Mouse (Mus musculus) B cell, adult (primary cell): ENCODE results near the gene 1700013F07Rik. TPM values are rescaled to one million over a fixed set of nuclear protein-coding genes. Genes with fewer than 3 reads are reported as not detected.

Source experiments
- total RNA-seq: library from RNA; stranded (reverse); gene quantifications from 4 replicates; pipeline ENCODE4 v1.2.4, GENCODE M21; 2023; ENCODE audit not compliant: inconsistent age

The 1700013F07Rik gene
- not detected in 4 replicates for total RNA-seq

GRCm38 (mm10) chr3:108533951-108534350, at the start of gene 1700013F07Rik:
TSS of gene 1700013F07Rik (plus strand) at chr3:108534150.

GRCm38 (mm10) chr3:108536517-108537260, 2.7 kb downstream of the 1700013F07Rik start, which contains the start of gene 5330417C22Rik:
TSS of gene 5330417C22Rik (minus strand) at chr3:108536536.

GRCm38 (mm10) chr3:108562133-108562730, 28.3 kb downstream of the 1700013F07Rik start, which contains the start of gene Tmem167b:
TSS of gene Tmem167b (minus strand) at chr3:108562466.

GRCm38 (mm10) chr3:108571443-108572294, 37.7 kb downstream of the 1700013F07Rik start, which contains the start of gene Taf13:
TSS of gene Taf13 (plus strand) at chr3:108571698.

GRCm38 (mm10) chr3:108590786-108591529, 57.0 kb downstream of the 1700013F07Rik start, which contains the start of gene Wdr47:
TSS of gene Wdr47 (plus strand) at chr3:108591279.

Other genes with a start within 250 kb of the 1700013F07Rik start
- gene Mybphl, start 169.2 kb upstream of the 1700013F07Rik start, total RNA-seq: not detected in 4 replicates
- gene Psrc1, start 150.3 kb upstream of the 1700013F07Rik start, total RNA-seq: 0.74 to 1.4 TPM (median 1.0 TPM) in 4 replicates
- 3.3 to 6.2 TPM (median 4.9 TPM) in 4 replicates for gene Celsr2, start 118.6 kb upstream of the 1700013F07Rik start, total RNA-seq
- gene Sars, start 88.9 kb upstream of the 1700013F07Rik start, total RNA-seq: 118 to 128 TPM (median 127 TPM) in 4 replicates
- gene 5330417C22Rik, start 2.4 kb downstream of the 1700013F07Rik start, total RNA-seq: 0.16 TPM in 1 of 4 replicates, not detected in the others
- 41.7 to 42.7 TPM (median 42.1 TPM) in 4 replicates for gene Tmem167b, start 28.3 kb downstream of the 1700013F07Rik start, total RNA-seq
- gene Taf13, start 37.5 kb downstream of the 1700013F07Rik start, total RNA-seq: 30.3 to 40.4 TPM (median 31.9 TPM) in 4 replicates
- gene Wdr47, start 57.1 kb downstream of the 1700013F07Rik start, total RNA-seq: 16.9 to 29.3 TPM (median 24.5 TPM) in 4 replicates
- gene Clcc1, start 119.8 kb downstream of the 1700013F07Rik start, total RNA-seq: 31.9 to 37.1 TPM (median 34.7 TPM) in 4 replicates
- 0.27 to 2.0 TPM in 2 of 4 replicates, not detected in the others for gene Gpsm2, start 188.2 kb downstream of the 1700013F07Rik start, total RNA-seq
- gene Aknad1, start 205.5 kb downstream of the 1700013F07Rik start, total RNA-seq: not detected in 4 replicates